Mouse (Mus musculus) CH12.LX (cell line): ENCODE data around the gene Slc27a4.
A peak's percentile ranks its signal among the peaks of the same experiment; 100 is the strongest.

ENCODE experiments used
- CTCF ChIP-seq, 2 experiments: IDR thresholded peaks in 1 of 2; conservative IDR thresholded peaks in 1 of 2; 2 replicates each; pipeline ENCODE4 v1.5.1; 2011 to 2012; ENCODE audit warnings: low read depth in 2 of 2, low read length in 2 of 2, improper control_type of control experiment in 1 of 2, inconsistent platforms in 1 of 2, mild to moderate bottlenecking in 1 of 2, moderate library complexity in 1 of 2
- EP300 ChIP-seq: IDR thresholded peaks from 2 replicates; pipeline ENCODE4 v1.6.1; 2011; ENCODE audit warnings: low read length, improper control_type of control experiment
- MEF2A ChIP-seq: IDR thresholded peaks from 2 replicates; pipeline ENCODE4 v1.6.1; 2014; ENCODE audit warnings: low read depth, mild to moderate bottlenecking, inconsistent platforms, low read length, improper control_type of control experiment, borderline replicate concordance
- MXI1 ChIP-seq: IDR thresholded peaks from 2 replicates; pipeline ENCODE4 v1.6.1; 2011; ENCODE audit warnings: mild to moderate bottlenecking, low read depth, low read length, improper control_type of control experiment
- POLR2AphosphoS2 ChIP-seq: IDR thresholded peaks from 2 replicates; pipeline ENCODE4 v1.6.1; 2011; ENCODE audit warnings: low read depth, low read length, improper control_type of control experiment
- SIN3A ChIP-seq: IDR thresholded peaks from 2 replicates; pipeline ENCODE4 v1.6.1; 2012; ENCODE audit warnings: low read length, improper control_type of control experiment, inconsistent platforms
- USF1 ChIP-seq: IDR thresholded peaks from 2 replicates; pipeline ENCODE4 v1.6.1; 2014; ENCODE audit warnings: low read depth, mild to moderate bottlenecking, inconsistent platforms, low read length, improper control_type of control experiment
- ZMIZ1 ChIP-seq: IDR thresholded peaks from 2 replicates; pipeline ENCODE4 v1.6.1; 2012; ENCODE audit warnings: low read depth, mild to moderate bottlenecking, inconsistent platforms, low read length, improper control_type of control experiment
- ZNF384 ChIP-seq: IDR thresholded peaks from 2 replicates; pipeline ENCODE4 v1.6.1; 2012; ENCODE audit warnings: low read depth, low read length, improper control_type of control experiment, inconsistent platforms

DNA sequence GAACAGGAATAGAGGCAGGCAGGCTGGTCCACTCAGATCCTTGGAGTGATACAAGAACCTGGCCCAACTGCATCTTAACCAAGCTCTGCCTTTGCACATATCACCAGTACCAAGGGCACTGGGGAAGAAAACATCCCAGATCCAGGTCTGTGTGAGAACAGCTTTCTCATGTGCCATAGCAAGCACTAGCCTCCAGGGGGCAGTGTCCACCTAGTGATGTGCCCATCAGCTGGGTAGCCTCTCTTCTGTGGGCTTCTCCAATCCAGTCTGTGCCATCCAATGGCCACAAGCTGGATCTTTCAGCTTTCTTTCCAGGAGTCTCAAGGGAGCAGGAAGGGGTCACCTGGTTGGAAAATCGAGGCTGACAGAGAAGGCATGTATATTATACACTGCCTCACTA is 37.6 kb upstream of the Slc27a4 start:
- peak; percentile 94 for TF ChIP-seq CTCF (conservative IDR thresholded peaks at IDR 0.05 in 1 of 2, IDR thresholded peaks at IDR 0.05 in 1 of 2; ENCODE audit: low read depth in 2 of 2, low read length in 2 of 2)
- TF ChIP-seq MEF2A = no peak
- no peak for TF ChIP-seq POLR2AphosphoS2
- no peak for TF ChIP-seq EP300
- TF ChIP-seq ZMIZ1 = no peak
- TF ChIP-seq MXI1 = no peak
- no peak for TF ChIP-seq ZNF384
- TF ChIP-seq USF1 = no peak
- TF ChIP-seq SIN3A = no peak
